Mouse (Mus musculus): ENCODE measurements around the gene Zfp292.
"Not testable (repeated sequence)": the region's sequence is repeated elsewhere in the genome, so short reads cannot be mapped to it uniquely, and the experiment has no call there.

Gene Zfp292

GRCm38 (mm10) chr4:34882818-34883217, at the start of gene Zfp292:
Gene Zfp292, minus strand, starts transcription at chr4:34882960.
- peak; percentile 89 for DNase-seq (ENCODE audit: low read depth, low spot score)

- DNase-seq (ENCODE audit: low read depth, low spot score), result not testable (repeated sequence)
Observed at GRCm38 (mm10) chr4:34928386-34928785, 45.6 kb upstream of the Zfp292 start.

- DNase-seq (ENCODE audit: low read depth, low spot score), result peak; percentile 43
Observed at GRCm38 (mm10) chr4:34922177-34922870, 39.6 kb upstream of the Zfp292 start.

- no peak for DNase-seq (ENCODE audit: low read depth, low spot score)
Observed at GRCm38 (mm10) chr4:34917400-34917799, 34.6 kb upstream of the Zfp292 start.

GRCm38 (mm10) chr4:34912171-34912570, 29.4 kb upstream of the Zfp292 start:
- no peak for DNase-seq (ENCODE audit: low read depth, low spot score)

GRCm38 (mm10) chr4:34911401-34911800, 28.6 kb upstream of the Zfp292 start:
- DNase-seq (ENCODE audit: low read depth, low spot score), result no peak

GRCm38 (mm10) chr4:34908127-34908526, 25.4 kb upstream of the Zfp292 start:
- no peak for DNase-seq (ENCODE audit: low read depth, low spot score)

GRCm38 (mm10) chr4:34907026-34907425, 24.3 kb upstream of the Zfp292 start:
- DNase-seq (ENCODE audit: low read depth, low spot score), result no peak

- no peak for DNase-seq (ENCODE audit: low read depth, low spot score)
Observed at GRCm38 (mm10) chr4:34906151-34906550, 23.4 kb upstream of the Zfp292 start.

- no peak for DNase-seq (ENCODE audit: low read depth, low spot score)
Observed at GRCm38 (mm10) chr4:34905396-34905795, 22.6 kb upstream of the Zfp292 start.

GRCm38 (mm10) chr4:34901582-34901981, 18.8 kb upstream of the Zfp292 start:
- not testable (repeated sequence) for DNase-seq (ENCODE audit: low read depth, low spot score)

- DNase-seq (ENCODE audit: low read depth, low spot score), result no peak
Observed at GRCm38 (mm10) chr4:34901166-34901565, 18.4 kb upstream of the Zfp292 start.

- DNase-seq (ENCODE audit: low read depth, low spot score), result no peak
Observed at GRCm38 (mm10) chr4:34900155-34900554, 17.4 kb upstream of the Zfp292 start.

GRCm38 (mm10) chr4:34899322-34899721, 16.6 kb upstream of the Zfp292 start:
- DNase-seq (ENCODE audit: low read depth, low spot score), result no peak

- no peak for DNase-seq (ENCODE audit: low read depth, low spot score)
Observed at GRCm38 (mm10) chr4:34898497-34898896, 15.7 kb upstream of the Zfp292 start.

GRCm38 (mm10) chr4:34893479-34893878, 10.7 kb upstream of the Zfp292 start, which contains the start of gene Cga:
Gene Cga, plus strand, starts transcription at chr4:34893779.
- no peak for DNase-seq (ENCODE audit: low read depth, low spot score)

GRCm38 (mm10) chr4:34889812-34890185, 7.0 kb upstream of the Zfp292 start:
- no peak for DNase-seq (ENCODE audit: low read depth, low spot score)

GRCm38 (mm10) chr4:34889101-34889811, 6.5 kb upstream of the Zfp292 start:
- no peak for DNase-seq (ENCODE audit: low read depth, low spot score)

GRCm38 (mm10) chr4:34887295-34887694, 4.5 kb upstream of the Zfp292 start:
- no peak for DNase-seq (ENCODE audit: low read depth, low spot score)

GRCm38 (mm10) chr4:34886490-34887111, 3.8 kb upstream of the Zfp292 start:
- peak; percentile 56 for DNase-seq (ENCODE audit: low read depth, low spot score)

GRCm38 (mm10) chr4:34885631-34886351, 3.0 kb upstream of the Zfp292 start:
- no peak for DNase-seq (ENCODE audit: low read depth, low spot score)

Data from retina, postnatal 7 days (tissue).